Mouse (Mus musculus): Measurements from ENCODE around the gene Ndufs7. TPM values are rescaled to one million over a fixed set of nuclear protein-coding genes. Genes with fewer than 3 reads are reported as not detected.

Ndufs7 gene
- polyA plus RNA-seq, 1 experiment from 2014 or later, result 321 TPM

DNA sequence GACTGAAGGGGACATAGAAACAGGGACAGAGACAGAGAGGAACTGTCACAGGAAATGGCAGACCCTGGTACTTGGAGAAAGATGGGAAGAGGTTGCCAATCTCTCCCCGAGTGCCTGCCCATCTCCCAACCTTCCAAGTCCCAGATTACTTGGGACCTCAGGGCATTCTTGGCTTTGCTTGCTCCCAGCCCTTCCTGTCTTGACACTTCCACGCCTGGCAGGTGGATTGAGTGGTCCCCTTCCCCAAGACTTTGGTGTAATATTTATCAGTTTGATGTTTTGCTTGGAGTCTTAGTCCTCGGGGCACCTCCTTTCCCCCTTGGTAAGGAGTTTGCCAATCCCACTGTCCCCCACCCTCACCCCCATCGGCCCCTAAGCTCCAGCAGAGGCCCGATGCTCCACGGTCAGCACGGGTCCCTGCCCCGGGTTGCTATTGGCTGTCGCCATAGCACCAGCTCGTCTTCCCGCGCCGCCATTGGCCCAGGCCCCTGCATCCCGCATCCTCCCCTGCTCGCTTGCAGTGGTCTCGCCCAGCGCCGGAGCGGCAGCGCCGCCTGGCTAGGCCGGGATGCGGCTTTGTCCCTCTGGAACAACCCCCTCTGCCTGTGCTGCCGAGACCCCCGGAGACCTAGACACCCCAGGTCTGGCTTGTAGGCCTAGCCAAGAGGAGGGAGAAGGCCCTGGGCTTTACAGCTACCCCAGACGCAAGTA is 49.8 kb downstream of the Ndufs7 start:
- no peak overlapping the region for H3K4me3 ChIP-seq
- H3K9ac ChIP-seq, result no peak overlapping the region
- no peak overlapping the region for H3K4me2 ChIP-seq
- no peaks in the 10 kb centered on the region for H3K9me3 ChIP-seq
- no peak for ATAC-seq (ENCODE audit: borderline replicate concordance, extremely low read depth, low FRiP score, low TSS enrichment)
- peaks cover 11% of the 10 kb centered on the region for H3K36me3 ChIP-seq
- no peak overlapping the region for H3K27ac ChIP-seq
- whole genome bisulfite sequencing, result 5% methylated on average over 26 of the region's 26 CpGs
- H3K27me3 ChIP-seq, result peaks cover 66% of the 10 kb centered on the region
- H3K4me1 ChIP-seq, result peaks cover 37% of the 10 kb centered on the region

DNA sequence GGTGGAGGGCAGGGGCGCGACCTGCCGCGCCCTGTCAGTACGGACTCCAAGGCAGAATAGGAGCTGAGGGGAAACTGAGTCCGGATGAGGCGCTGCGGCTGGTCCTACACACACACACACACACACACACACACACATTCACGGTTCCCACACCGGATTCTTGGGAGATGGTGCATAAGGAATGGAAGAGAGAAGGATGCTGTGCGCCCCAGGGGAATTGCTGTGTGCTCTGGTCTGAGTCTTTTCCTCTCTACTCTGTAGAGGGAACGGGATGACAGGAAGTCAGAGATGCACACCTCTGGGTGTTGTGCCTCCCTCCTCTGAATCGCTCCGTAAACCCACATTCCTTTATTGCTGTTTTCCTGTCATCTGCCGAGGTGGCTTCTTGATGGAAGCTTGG is 50.4 kb downstream of the Ndufs7 start:
- ATAC-seq (ENCODE audit: borderline replicate concordance, extremely low read depth, low FRiP score, low TSS enrichment), result no peak
- Histone ChIP-seq H3K4me3 (no peak overlapping the region), H3K9ac (no peak overlapping the region), H3K4me1 (peaks cover 31% of the 10 kb centered on the region), H3K27me3 (peaks cover 72% of the 10 kb centered on the region), H3K27ac (no peak overlapping the region), H3K9me3 (no peaks in the 10 kb centered on the region), H3K4me2 (no peak overlapping the region), H3K36me3 (peaks cover 5% of the 10 kb centered on the region)
- 13% methylated on average over 15 of the region's 15 CpGs for WGBS

DNA sequence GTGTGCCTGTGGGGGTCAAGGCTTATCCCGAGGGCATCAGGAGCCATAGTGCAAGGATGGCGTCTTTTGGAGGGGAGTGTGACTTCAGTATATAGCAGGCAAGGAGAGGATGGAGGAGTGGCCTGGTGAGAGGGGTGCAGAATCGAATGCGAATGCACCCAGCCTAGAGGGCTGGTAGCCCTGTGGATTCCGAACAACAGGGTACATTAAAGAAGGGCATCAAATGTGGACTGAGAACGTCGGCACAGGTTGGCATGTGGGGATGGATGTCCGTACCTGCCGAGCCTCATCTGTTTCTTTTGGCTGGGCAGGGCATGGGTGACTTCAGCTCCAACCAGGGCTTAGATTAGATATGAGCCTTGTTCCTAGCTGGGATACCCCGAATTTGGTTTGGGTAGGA is 50.9 kb downstream of the Ndufs7 start:
- H3K4me1 ChIP-seq, result peaks cover 29% of the 10 kb centered on the region
- H3K36me3 ChIP-seq, result peaks cover under 1% of the 10 kb centered on the region
- no peak overlapping the region for H3K4me2 ChIP-seq
- WGBS, result 49% methylated on average over 10 of the region's 10 CpGs
- ATAC-seq (ENCODE audit: borderline replicate concordance, extremely low read depth, low FRiP score, low TSS enrichment), result no peak
- H3K9ac ChIP-seq, result no peak overlapping the region
- H3K27me3 ChIP-seq, result peaks cover 77% of the 10 kb centered on the region
- no peak overlapping the region for H3K4me3 ChIP-seq
- H3K27ac ChIP-seq, result no peak overlapping the region
- H3K9me3 ChIP-seq, result no peaks in the 10 kb centered on the region

DNA sequence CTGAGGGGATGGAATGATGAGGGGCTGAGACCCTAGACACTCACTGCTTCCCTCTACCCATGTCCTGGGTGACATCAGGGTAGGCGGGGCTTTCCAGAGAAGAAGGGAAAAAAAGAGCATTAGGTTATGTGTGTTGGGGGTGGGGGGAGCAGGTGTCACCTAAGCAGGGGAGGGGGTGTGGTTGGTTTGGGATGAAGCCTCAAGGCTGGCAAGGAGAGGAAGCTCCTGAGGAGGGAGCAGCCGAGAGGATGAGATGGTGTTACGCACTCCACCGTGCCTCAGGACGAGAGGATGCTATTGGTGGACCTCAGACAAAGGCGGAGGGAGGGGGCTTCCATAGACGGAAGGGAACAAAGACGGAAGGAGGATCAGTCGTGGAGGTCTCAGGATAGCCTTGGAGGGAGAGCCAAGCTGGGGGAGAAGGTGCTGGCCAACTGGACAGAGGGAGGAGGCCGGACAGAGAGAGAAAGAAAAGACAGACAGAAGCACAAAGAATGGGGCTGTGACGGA is 51.8 kb downstream of the Ndufs7 start:
- H3K4me2 ChIP-seq, result no peak overlapping the region
- no peak for ATAC-seq (ENCODE audit: borderline replicate concordance, extremely low read depth, low FRiP score, low TSS enrichment)
- no peaks in the 10 kb centered on the region for H3K9me3 ChIP-seq
- peaks cover 86% of the 10 kb centered on the region for H3K27me3 ChIP-seq
- WGBS, result 37% methylated on average over 11 of the region's 11 CpGs
- no peaks in the 10 kb centered on the region for H3K36me3 ChIP-seq
- H3K9ac ChIP-seq, result no peak overlapping the region
- peaks cover 24% of the 10 kb centered on the region for H3K4me1 ChIP-seq
- H3K27ac ChIP-seq, result no peak overlapping the region
- no peak overlapping the region for H3K4me3 ChIP-seq

DNA sequence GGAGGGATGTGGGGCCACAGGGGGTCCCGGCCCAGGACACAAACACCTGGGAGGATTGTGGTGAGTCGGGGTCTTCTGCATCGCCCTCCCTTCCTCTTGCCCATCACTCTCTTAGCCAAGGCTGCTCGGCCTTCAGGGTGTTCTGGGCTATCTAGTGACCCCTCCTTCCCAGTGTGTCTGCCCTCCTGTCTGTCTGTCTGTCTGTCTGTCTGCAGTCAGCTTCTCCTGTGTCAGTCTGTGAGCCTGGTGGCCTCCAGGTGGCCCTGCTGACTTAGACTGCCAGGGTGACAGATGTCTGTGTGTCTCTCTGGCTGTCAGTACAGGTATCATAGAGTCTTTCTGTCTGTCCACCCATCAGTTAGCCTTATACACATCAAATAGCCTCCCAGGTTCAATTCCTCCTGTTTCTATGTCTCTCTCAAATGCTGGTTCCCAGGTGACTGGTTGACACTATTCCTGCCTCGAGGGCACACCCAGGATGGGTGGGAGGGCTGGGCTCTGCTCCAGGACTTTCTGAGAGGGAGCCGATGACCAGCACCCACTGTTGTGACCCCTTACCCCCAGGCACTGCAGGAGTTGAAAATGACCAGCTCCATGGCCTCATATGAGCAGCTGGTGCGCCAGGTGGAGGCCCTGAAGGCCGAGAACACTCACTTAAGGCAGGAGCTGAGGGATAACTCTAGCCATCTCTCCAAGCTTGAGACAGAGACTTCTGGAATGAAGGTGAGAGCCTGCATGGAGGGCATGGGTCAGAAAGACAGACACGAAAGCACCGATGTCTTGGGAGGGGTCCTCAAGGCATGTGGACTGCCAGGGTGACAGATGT is 52.5 kb downstream of the Ndufs7 start:
- Histone ChIP-seq H3K4me3 (no peak overlapping the region), H3K4me1 (peaks cover 20% of the 10 kb centered on the region), H3K27ac (peak overlapping the region; percentile 39; the same call in 1 of the 2 replicates), H3K4me2 (peak overlapping the region; percentile 32; the same call in 1 of the 2 replicates), H3K9ac (no peak overlapping the region), H3K36me3 (no peaks in the 10 kb centered on the region), H3K27me3 (peaks cover 92% of the 10 kb centered on the region), H3K9me3 (no peaks in the 10 kb centered on the region)
- WGBS, result 70% methylated on average over 9 of the region's 10 CpGs
- no peak for ATAC-seq (ENCODE audit: borderline replicate concordance, extremely low read depth, low FRiP score, low TSS enrichment)

DNA sequence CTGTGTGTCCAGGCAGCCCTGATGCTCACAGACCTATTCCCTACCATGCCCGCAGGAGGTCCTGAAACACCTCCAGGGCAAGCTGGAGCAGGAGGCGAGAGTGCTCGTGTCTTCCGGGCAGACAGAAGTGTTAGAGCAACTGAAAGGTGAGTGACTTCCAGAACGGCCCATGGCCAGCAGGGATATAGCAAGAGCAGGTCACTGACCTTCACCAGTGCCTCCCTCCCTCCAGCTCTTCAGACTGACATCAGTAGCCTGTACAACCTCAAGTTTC is 53.1 kb downstream of the Ndufs7 start:
- Histone ChIP-seq H3K27ac (peak overlapping the region; percentile 39), H3K4me1 (peaks cover 20% of the 10 kb centered on the region), H3K9ac (no peak overlapping the region), H3K36me3 (no peaks in the 10 kb centered on the region), H3K9me3 (no peaks in the 10 kb centered on the region), H3K4me2 (peak overlapping the region; percentile 32), H3K4me3 (0 out of 2 replicates have a peak overlapping the region, but pooled peaks have one; percentile 1), H3K27me3 (peaks cover 90% of the 10 kb centered on the region)
- ATAC-seq (ENCODE audit: borderline replicate concordance, extremely low read depth, low FRiP score, low TSS enrichment), result no peak
- WGBS, result 38% methylated on average over 5 of the region's 5 CpGs

DNA sequence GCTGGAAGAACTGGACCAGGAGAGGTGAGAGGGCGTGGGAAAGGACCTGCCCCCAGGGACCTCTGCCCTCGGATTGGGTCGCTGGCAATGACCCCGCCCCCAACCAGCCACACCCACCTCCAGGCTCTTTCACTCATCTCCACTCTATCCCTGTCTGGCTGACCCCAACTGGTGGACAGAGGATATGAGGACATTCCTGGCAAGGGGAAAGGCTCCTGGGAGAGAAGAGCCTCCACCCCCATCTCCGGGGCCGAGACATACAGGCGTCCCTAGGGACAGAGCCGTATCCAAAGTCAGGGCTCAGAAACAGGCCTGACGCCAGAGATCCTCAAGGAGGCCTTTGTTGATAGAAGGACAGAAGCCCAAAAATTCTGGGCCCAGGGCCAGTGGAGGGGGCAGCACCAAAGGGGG is 53.6 kb downstream of the Ndufs7 start:
- Histone ChIP-seq H3K9ac (no peak overlapping the region; the same call in 1 of the 2 replicates), H3K4me2 (peak overlapping the region; percentile 32), H3K36me3 (no peaks in the 10 kb centered on the region), H3K4me3 (0 out of 2 replicates have a peak overlapping the region, but pooled peaks have one; percentile 1), H3K9me3 (no peaks in the 10 kb centered on the region), H3K27ac (peak overlapping the region; percentile 44), H3K27me3 (peaks cover 90% of the 10 kb centered on the region), H3K4me1 (peaks cover 20% of the 10 kb centered on the region)
- ATAC-seq (ENCODE audit: borderline replicate concordance, extremely low read depth, low FRiP score, low TSS enrichment), result peak; percentile 78
- WGBS, result 6% methylated on average over 9 of the region's 9 CpGs

DNA sequence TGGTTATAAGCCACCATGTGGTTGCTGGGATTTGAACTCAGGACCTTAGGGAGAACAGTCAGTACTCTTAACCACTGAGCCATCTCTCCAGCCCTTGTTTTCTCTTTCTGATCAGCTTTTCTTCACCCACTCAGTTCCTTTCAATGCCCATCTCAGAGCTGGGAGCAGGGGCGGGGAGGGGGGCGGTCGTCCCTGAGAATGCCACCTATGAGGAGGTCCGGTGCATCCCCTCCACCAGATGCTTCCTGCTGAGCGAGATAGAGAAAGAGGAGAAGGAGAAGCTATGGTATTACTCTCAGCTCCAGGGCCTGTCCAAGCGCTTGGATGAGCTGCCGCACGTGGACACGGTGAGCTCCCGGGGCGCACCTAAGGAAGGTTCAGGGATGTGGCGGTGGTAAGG is 55.5 kb downstream of the Ndufs7 start:
- Histone ChIP-seq H3K4me1 (peaks cover 20% of the 10 kb centered on the region), H3K9me3 (no peaks in the 10 kb centered on the region), H3K4me3 (peak overlapping the region; percentile 16; the same call in 1 of the 2 replicates), H3K9ac (no peak overlapping the region), H3K4me2 (peak overlapping the region; percentile 35), H3K27ac (no peak overlapping the region), H3K27me3 (peaks cover 80% of the 10 kb centered on the region), H3K36me3 (no peaks in the 10 kb centered on the region)
- WGBS, result 11% methylated on average over 12 of the region's 12 CpGs
- ATAC-seq (ENCODE audit: borderline replicate concordance, extremely low read depth, low FRiP score, low TSS enrichment), result no peak

DNA sequence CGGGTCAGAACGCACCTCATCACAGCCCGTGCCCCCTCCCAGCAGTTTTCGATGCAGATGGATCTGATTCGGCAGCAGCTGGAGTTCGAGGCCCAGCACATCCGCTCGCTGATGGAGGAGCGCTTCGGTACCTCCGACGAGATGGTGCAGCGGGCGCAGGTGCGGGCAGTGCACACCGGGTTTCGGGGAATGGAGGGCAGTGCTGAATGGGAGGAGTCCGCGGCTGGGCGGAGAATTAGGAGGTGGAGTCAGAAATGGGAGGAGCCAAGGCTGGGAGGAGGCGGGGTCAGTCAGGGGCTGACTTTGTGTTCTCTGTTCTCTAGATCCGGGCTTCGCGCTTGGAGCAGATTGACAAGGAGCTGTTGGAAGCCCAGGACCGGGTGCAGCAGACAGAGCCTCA is 55.9 kb downstream of the Ndufs7 start:
- 12% methylated on average over 25 of the region's 25 CpGs for WGBS
- peak overlapping the region; percentile 35 for H3K4me2 ChIP-seq
- peaks cover 20% of the 10 kb centered on the region for H3K4me1 ChIP-seq
- ATAC-seq (ENCODE audit: borderline replicate concordance, extremely low read depth, low FRiP score, low TSS enrichment), result no peak
- no peak overlapping the region for H3K27ac ChIP-seq
- H3K27me3 ChIP-seq, result peaks cover 77% of the 10 kb centered on the region
- no peaks in the 10 kb centered on the region for H3K9me3 ChIP-seq
- no peaks in the 10 kb centered on the region for H3K36me3 ChIP-seq
- no peak overlapping the region for H3K9ac ChIP-seq
- peak overlapping the region; percentile 16; the same call in 1 of the 2 replicates for H3K4me3 ChIP-seq

Small RNA genes lying within 50 kb of the gene (microRNA-seq; reads per million reads assigned to microRNA genes)
- not detected for gene Mir6911

Other genes with a start within 250 kb of the Ndufs7 start
- gene Arhgap45, start 232.5 kb upstream of the Ndufs7 start, polyA plus RNA-seq (2015; fragmentation: Nextera tagmentation; extraction: Ambion mirVana), result 16.8 and 19.8 TPM in 2 replicates
- 223 and 225 TPM in 2 replicates for gene Polr2e, start 209.3 kb upstream of the Ndufs7 start, polyA plus RNA-seq (2015; fragmentation: Nextera tagmentation; extraction: Ambion mirVana)
- gene Gpx4, start 202.0 kb upstream of the Ndufs7 start, polyA plus RNA-seq (2015; fragmentation: Nextera tagmentation; extraction: Ambion mirVana), result 523 and 535 TPM in 2 replicates
- gene Sbno2, start 143.6 kb upstream of the Ndufs7 start, polyA plus RNA-seq (2015; fragmentation: Nextera tagmentation; extraction: Ambion mirVana), result 15.5 and 16.6 TPM in 2 replicates
- gene Stk11, start 133.3 kb upstream of the Ndufs7 start, polyA plus RNA-seq (2015; fragmentation: Nextera tagmentation; extraction: Ambion mirVana), result 18.6 and 22.1 TPM in 2 replicates
- 521 and 541 TPM in 2 replicates for gene Atp5d, start 110.5 kb upstream of the Ndufs7 start, polyA plus RNA-seq (2015; fragmentation: Nextera tagmentation; extraction: Ambion mirVana)
- gene Cbarp, start 108.3 kb upstream of the Ndufs7 start, polyA plus RNA-seq (2015; fragmentation: Nextera tagmentation; extraction: Ambion mirVana), result 3.9 and 5.0 TPM in 2 replicates
- 17.5 and 18.6 TPM in 2 replicates for gene Midn, start 100.8 kb upstream of the Ndufs7 start, polyA plus RNA-seq (2015; fragmentation: Nextera tagmentation; extraction: Ambion mirVana)
- gene Cirbp, start 83.1 kb upstream of the Ndufs7 start, polyA plus RNA-seq (2015; fragmentation: Nextera tagmentation; extraction: Ambion mirVana), result 94.6 and 95.1 TPM in 2 replicates
- 11.6 and 14.7 TPM in 2 replicates for gene 1600002K03Rik, start 76.2 kb upstream of the Ndufs7 start, polyA plus RNA-seq (2015; fragmentation: Nextera tagmentation; extraction: Ambion mirVana)
- gene Efna2, start 69.6 kb upstream of the Ndufs7 start, polyA plus RNA-seq (2015; fragmentation: Nextera tagmentation; extraction: Ambion mirVana), result 16.0 and 17.3 TPM in 2 replicates
- gene Mum1, start 22.7 kb upstream of the Ndufs7 start, polyA plus RNA-seq (2015; fragmentation: Nextera tagmentation; extraction: Ambion mirVana), result 64.5 and 66.2 TPM in 2 replicates
- 29.3 and 30.2 TPM in 2 replicates for gene Gamt, start 11.9 kb downstream of the Ndufs7 start, polyA plus RNA-seq (2015; fragmentation: Nextera tagmentation; extraction: Ambion mirVana)
- 58.9 and 67.0 TPM in 2 replicates for gene Dazap1, start 12.4 kb downstream of the Ndufs7 start, polyA plus RNA-seq (2015; fragmentation: Nextera tagmentation; extraction: Ambion mirVana)
- 907 and 974 TPM in 2 replicates for gene Rps15, start 43.3 kb downstream of the Ndufs7 start, polyA plus RNA-seq (2015; fragmentation: Nextera tagmentation; extraction: Ambion mirVana)
- gene Apc2, start 46.9 kb downstream of the Ndufs7 start, polyA plus RNA-seq (2015; fragmentation: Nextera tagmentation; extraction: Ambion mirVana), result 0.59 and 1.3 TPM in 2 replicates
- gene 2310011J03Rik, start 71.4 kb downstream of the Ndufs7 start, polyA plus RNA-seq (2015; fragmentation: Nextera tagmentation; extraction: Ambion mirVana), result 47.7 and 51.9 TPM in 2 replicates
- gene Pcsk4, start 80.4 kb downstream of the Ndufs7 start, polyA plus RNA-seq (2015; fragmentation: Nextera tagmentation; extraction: Ambion mirVana), result 3.4 and 4.0 TPM in 2 replicates
- 13.8 and 14.2 TPM in 2 replicates for gene Reep6, start 80.8 kb downstream of the Ndufs7 start, polyA plus RNA-seq (2015; fragmentation: Nextera tagmentation; extraction: Ambion mirVana)
- gene Adamtsl5, start 99.3 kb downstream of the Ndufs7 start, polyA plus RNA-seq (2015; fragmentation: Nextera tagmentation; extraction: Ambion mirVana), result 2.5 and 3.4 TPM in 2 replicates
- gene Plk5, start 107.3 kb downstream of the Ndufs7 start, polyA plus RNA-seq (2015; fragmentation: Nextera tagmentation; extraction: Ambion mirVana), result 0.74 and 1.0 TPM in 2 replicates
- 7.9 and 9.6 TPM in 2 replicates for gene Mex3d, start 138.5 kb downstream of the Ndufs7 start, polyA plus RNA-seq (2015; fragmentation: Nextera tagmentation; extraction: Ambion mirVana)
- 276 and 277 TPM in 2 replicates for gene Mbd3, start 150.4 kb downstream of the Ndufs7 start, polyA plus RNA-seq (2015; fragmentation: Nextera tagmentation; extraction: Ambion mirVana)
- 628 and 681 TPM in 2 replicates for gene Uqcr11, start 157.7 kb downstream of the Ndufs7 start, polyA plus RNA-seq (2015; fragmentation: Nextera tagmentation; extraction: Ambion mirVana)
- gene Tcf3, start 184.5 kb downstream of the Ndufs7 start, polyA plus RNA-seq (2015; fragmentation: Nextera tagmentation; extraction: Ambion mirVana), result 122 and 126 TPM in 2 replicates
- not detected in 2 replicates for gene Onecut3, start 245.7 kb downstream of the Ndufs7 start, polyA plus RNA-seq (2015; fragmentation: Nextera tagmentation; extraction: Ambion mirVana)

Measured in lung, embryonic 15.5 days (tissue).